Mouse (Mus musculus): ENCODE results near the gene Olfr860.
"Not testable (repeated sequence)": the region's sequence is repeated elsewhere in the genome, so short reads cannot be mapped to it uniquely, and the experiment has no call there.

Gene Olfr860

DNA sequence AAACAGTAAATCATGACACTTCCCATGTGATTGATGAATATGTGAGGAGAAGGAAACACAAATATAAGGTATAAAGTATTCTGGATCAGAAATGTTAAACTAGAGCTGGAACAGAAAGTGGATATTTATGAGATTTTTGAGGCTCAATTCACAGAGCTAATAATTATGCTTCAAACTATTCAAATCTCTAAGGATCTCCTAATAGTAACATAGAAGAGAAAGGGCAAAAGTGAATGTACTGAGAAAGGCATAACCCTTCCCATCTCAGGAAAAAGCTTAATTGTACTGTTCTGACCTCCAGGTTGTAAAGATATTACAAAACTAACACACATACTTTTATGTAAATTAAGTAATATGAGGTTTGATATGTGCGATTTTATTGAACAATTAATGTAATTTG, at the start of gene Olfr860:
Gene Olfr860, minus strand, starts transcription at position 101 of the 400 bp plus-strand sequence.
- no peak for DNase-seq (ENCODE audit: low spot score)

DNA sequence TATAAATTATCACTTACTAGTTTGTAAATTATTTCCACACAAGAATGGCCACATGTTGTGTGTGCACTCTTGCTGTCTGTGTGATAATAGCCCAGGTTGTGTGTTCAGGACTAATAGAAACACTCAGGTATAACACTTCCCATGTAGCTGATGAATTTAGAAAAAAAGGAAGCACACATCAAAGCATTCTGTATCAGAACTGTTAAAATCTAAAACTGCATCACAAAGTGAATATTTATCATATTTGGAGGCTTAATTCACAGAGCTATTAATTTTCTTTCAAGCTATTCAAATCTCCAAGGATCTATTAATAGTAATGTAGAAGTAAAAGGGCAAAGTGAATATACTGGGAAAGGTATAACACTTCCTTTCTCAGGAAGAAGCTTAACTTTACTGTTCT, 38.4 kb upstream of the Olfr860 start, which contains the start of gene Olfr862:
Gene Olfr862, minus strand, starts transcription at position 101 of the 400 bp plus-strand sequence.
- no peak for DNase-seq (ENCODE audit: low spot score)

DNA sequence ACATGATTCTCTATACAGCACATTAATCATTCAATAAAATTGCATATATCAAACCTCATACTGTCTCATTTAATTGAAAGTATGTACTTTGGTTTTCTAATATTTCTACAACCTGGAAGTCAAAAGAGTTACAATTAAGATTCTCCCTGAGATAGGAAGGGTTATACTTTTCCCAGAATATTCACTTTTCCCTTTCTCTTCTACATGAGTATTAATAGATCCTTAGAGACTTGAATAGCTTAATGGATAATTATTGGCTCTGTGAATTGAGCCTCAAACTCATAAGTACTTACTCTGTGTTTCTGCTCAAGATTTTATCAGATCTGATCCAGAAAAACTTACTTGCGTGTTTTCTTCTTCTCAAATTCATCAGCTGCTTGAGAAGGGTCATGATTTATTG, 44.9 kb downstream of the Olfr860 start, which contains the start of gene Olfr859:
Gene Olfr859, plus strand, starts transcription at position 301 of the 400 bp plus-strand sequence.
- DNase-seq (ENCODE audit: low spot score): not testable (repeated sequence)

DNA sequence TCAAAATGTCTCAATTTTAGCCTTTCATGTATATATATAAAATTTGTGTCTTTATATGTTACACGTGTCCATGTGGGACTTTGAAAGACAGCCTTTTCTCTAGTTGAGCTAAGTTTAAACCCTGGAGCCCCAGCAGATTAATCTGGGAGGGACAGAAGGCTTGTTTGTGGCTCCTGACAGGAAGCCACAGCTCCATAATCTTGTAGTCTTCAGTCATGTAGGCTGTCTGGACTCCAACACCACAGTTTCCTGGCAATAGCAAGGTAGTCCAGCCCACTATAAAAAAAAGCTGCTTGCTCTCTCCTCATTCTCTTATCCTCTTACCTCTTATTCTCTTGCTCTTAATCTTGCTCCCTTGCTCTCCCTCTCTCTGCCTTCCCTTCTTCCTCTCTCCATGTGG, 46.5 kb downstream of the Olfr860 start:
- DNase-seq (ENCODE audit: low spot score): no peak

Data from adipocyte (in vitro differentiated cells).